Mouse (Mus musculus): ENCODE measurements around the gene Syce1l.

DNA sequence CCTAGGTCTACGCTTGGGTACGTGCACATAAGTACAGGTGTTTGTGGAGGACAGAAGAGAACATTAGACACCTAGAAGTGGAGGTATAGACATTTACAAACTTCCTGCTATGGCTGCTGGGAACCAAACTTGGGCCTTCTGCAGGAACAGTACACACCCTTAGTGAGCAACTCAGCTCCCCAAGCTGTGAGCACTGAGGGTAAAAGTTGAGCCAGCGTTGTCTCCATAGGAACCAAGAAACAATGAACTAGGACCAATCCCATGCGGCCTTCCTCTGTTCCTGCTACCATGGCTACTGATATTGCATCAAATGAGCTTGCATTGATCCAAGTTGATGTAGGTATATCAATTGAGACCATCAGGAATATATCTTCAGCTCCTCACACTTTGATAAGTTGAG is 22.0 kb downstream of the Syce1l start:
- TF ChIP-seq CTCF (IDR thresholded peaks at IDR 0.05; ENCODE audit: low read depth, low read length) (no peak), POLR2A (IDR thresholded peaks at IDR 0.05; ENCODE audit: extremely low read depth, insufficient read depth, low read length) (no peak)
